Mouse (Mus musculus) lung, adult 2 months (tissue): Measurements from ENCODE around the gene Ehd1.

Source experiments
- CTCF ChIP-seq: fragments of 200-500 bp; IDR thresholded peaks from 2 replicates; pipeline ENCODE4 v1.5.1; 2011; ENCODE audit warnings: mild to moderate bottlenecking, low read length, control low read depth; ENCODE audit not compliant: insufficient read depth
- POLR2A ChIP-seq: fragments of 200-500 bp; IDR thresholded peaks from 2 replicates; pipeline ENCODE4 v1.6.1; 2011; ENCODE audit warnings: low read depth, mild to moderate bottlenecking, control low read depth, low read length, borderline replicate concordance; ENCODE audit errors: extremely low read depth

- TF ChIP-seq POLR2A (no peak), CTCF (no peak)
Observed at GRCm38 (mm10) chr19:6247526-6248300, 28.8 kb upstream of the Ehd1 start.
